In the genomic region with DNA sequence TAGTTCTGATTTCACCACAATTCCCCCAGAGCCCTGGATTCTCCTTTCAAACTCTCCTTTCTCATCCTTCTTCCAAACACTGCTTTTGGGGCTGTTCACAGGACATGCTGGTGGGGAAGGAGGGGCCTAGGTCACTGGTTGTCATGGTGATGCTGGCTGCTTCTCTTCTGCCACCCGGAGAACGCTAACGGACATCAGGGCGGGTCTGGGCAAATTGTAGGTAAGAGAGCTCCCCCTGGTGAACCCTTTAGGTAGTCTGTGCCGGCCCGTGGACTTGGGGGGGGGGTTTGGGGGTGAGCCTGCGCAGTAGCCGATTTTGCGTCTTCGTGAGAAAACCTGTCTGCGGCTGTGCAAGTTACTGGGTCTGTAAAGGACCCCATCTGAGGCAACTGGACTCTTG, we compare ENCODE assay signal across 1 mouse cellular context.
TF ChIP-seq lines count a peak whose summit lies in the region.

No protein-coding gene starts in this region.

TF ChIP-seq in MEL, 35 proteins besides CTCF, POLR2A, EP300 and RAD21:
- no peak for TF ChIP-seq ETS1 (IDR thresholded peaks at IDR 0.05; ENCODE audit: low read depth, low read length)
- no peak for TF ChIP-seq TBP (IDR thresholded peaks at IDR 0.05; ENCODE audit: low read depth, low read length)
- no peak for TF ChIP-seq USF1 (IDR thresholded peaks at IDR 0.05; ENCODE audit: low read depth, low read length)
- no peak for TF ChIP-seq USF2 (IDR thresholded peaks at IDR 0.05; ENCODE audit: borderline replicate concordance in 1 of 2, insufficient read depth in 1 of 2, low read depth in 1 of 2, low read length in 2 of 2)
- TF ChIP-seq TAL1 (IDR thresholded peaks at IDR 0.05; ENCODE audit: low read length): no peak
- TF ChIP-seq ZKSCAN1 (IDR thresholded peaks at IDR 0.05; ENCODE audit: low read depth, low read length): no peak
- TF ChIP-seq ZNF384 (IDR thresholded peaks at IDR 0.05; ENCODE audit: low read depth, low read length): no peak
- TF ChIP-seq TCF12 (IDR thresholded peaks at IDR 0.05; ENCODE audit: low read depth, low read length): no peak
- peak; percentile 33; the same call in 1 of the 2 replicates for TF ChIP-seq ZC3H11A (IDR thresholded peaks at IDR 0.05; ENCODE audit: low read depth, low read length)
- peak; percentile 75 for TF ChIP-seq SIN3A (IDR thresholded peaks at IDR 0.05; ENCODE audit: low read length)
- TF ChIP-seq ELF1 (IDR thresholded peaks at IDR 0.05; ENCODE audit: low read depth, low read length): peak; percentile 12; the same call in 1 of the 2 replicates
- no peak for TF ChIP-seq BHLHE40 (IDR thresholded peaks at IDR 0.05; ENCODE audit: borderline replicate concordance, low read depth, low read length)
- TF ChIP-seq HCFC1 (IDR thresholded peaks at IDR 0.05; ENCODE audit: low read depth, low read length): no peak
- no peak for TF ChIP-seq NELFE (IDR thresholded peaks at IDR 0.05; ENCODE audit: low read depth, low read length)
- peak; percentile 28; the same call in 1 of the 2 replicates for TF ChIP-seq NRF1 (IDR thresholded peaks at IDR 0.05; ENCODE audit: insufficient read depth, low read depth, low read length, poor library complexity, severe bottlenecking)
- TF ChIP-seq UBTF (IDR thresholded peaks at IDR 0.05; ENCODE audit: borderline replicate concordance, insufficient read depth, low read depth, low read length): no peak
- TF ChIP-seq ZMIZ1 (IDR thresholded peaks at IDR 0.05; ENCODE audit: low read depth, low read length): no peak
- TF ChIP-seq JUND (IDR thresholded peaks at IDR 0.05; ENCODE audit: low read depth, low read length): no peak
- no peak; the same call in 1 of the 2 replicates for TF ChIP-seq MAZ (IDR thresholded peaks at IDR 0.05; ENCODE audit: low read depth, low read length)
- TF ChIP-seq CHD2 (IDR thresholded peaks at IDR 0.05; ENCODE audit: low read length): no peak
- TF ChIP-seq MEF2A (IDR thresholded peaks at IDR 0.05; ENCODE audit: extremely low read depth, insufficient replicate concordance, low read depth, low read length, poor library complexity, severe bottlenecking): no peak
- TF ChIP-seq MYB (IDR thresholded peaks at IDR 0.05; ENCODE audit: low read depth, low read length): peak; percentile 50; the same call in 1 of the 2 replicates
- no peak for TF ChIP-seq POLR2AphosphoS5 (IDR thresholded peaks at IDR 0.05; ENCODE audit: borderline replicate concordance, low read depth, low read length)
- no peak; the same call in 1 of the 2 replicates for TF ChIP-seq MXI1 (IDR thresholded peaks at IDR 0.05; ENCODE audit: low read depth, low read length)
- peak; percentile 73 for TF ChIP-seq SMC3 (IDR thresholded peaks at IDR 0.05; ENCODE audit: low read depth, low read length)
- TF ChIP-seq POLR2AphosphoS2 (IDR thresholded peaks at IDR 0.05; ENCODE audit: low read length): no peak
- TF ChIP-seq GATA1 (IDR thresholded peaks at IDR 0.05; ENCODE audit: low read depth, low read length): no peak
- no peak for TF ChIP-seq CHD1 (IDR thresholded peaks at IDR 0.05; ENCODE audit: low read depth, low read length)
- no peak for TF ChIP-seq MAX (IDR thresholded peaks at IDR 0.05; ENCODE audit: low read length)
- no peak for TF ChIP-seq MYC (IDR thresholded peaks at IDR 0.05; ENCODE audit: low read depth, low read length)
- no peak for TF ChIP-seq RCOR1 (IDR thresholded peaks at IDR 0.05; ENCODE audit: low read depth, low read length)
- TF ChIP-seq MAFK (IDR thresholded peaks at IDR 0.05; ENCODE audit: borderline replicate concordance, low read depth, low read length): no peak
- no peak for TF ChIP-seq KAT2A (conservative IDR thresholded peaks at IDR 0.05; ENCODE audit: low read depth, low read length)
- TF ChIP-seq E2F4 (IDR thresholded peaks at IDR 0.05; ENCODE audit: borderline replicate concordance, low read depth, low read length): no peak
- TF ChIP-seq GABPA (IDR thresholded peaks at IDR 0.05; ENCODE audit: low read depth, low read length): no peak
